Mouse (Mus musculus) heart, postnatal 10 days (tissue): Measurements from ENCODE around the gene Irf2. TPM values are rescaled to one million over a fixed set of nuclear protein-coding genes. Genes with fewer than 3 reads are reported as not detected.
"Not testable (repeated sequence)": the region's sequence is repeated elsewhere in the genome, so short reads cannot be mapped to it uniquely, and the experiment has no call there.

Experiments used
- DNase-seq, 2 experiments: peaks; one replicate each; pipeline ENCODE4 v3.0.0; 2021
- intact Hi-C: fragments of 180-260 bp; cut with DNase I; formaldehyde crosslinking; loops from one replicate; pipeline ENCODE4 v1.15.1; 2025
- total RNA-seq, 2 experiments: library from RNA; stranded (reverse); gene quantifications; 2 replicates each; pipeline ENCODE4 v1.2.3; 2021

Gene Irf2
- total RNA-seq, 2 experiments from 2014 or later = 38.2 to 47.6 TPM

DNA sequence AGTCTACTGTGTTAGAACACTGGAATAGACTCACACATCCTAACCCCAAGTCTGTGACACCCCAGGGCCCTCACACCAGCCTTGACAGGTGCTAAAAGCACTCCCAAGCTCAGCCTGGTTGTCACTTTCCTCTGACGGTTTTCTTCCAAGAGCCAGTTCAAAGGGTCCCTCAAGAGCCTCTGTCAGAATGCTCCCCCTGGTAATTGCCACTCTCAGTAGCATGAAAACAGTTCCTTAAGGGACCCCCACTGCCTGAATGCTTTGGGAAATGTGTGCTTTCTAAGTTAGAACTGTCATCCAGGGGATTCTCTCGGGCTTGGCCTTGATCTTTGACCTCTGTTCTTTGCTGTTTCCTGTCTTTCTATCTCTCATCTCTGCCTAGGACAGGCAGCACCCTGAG, 17.0 kb upstream of the Irf2 start:
- DNase-seq = no peak
- intact Hi-C loops = no loop called here

DNA sequence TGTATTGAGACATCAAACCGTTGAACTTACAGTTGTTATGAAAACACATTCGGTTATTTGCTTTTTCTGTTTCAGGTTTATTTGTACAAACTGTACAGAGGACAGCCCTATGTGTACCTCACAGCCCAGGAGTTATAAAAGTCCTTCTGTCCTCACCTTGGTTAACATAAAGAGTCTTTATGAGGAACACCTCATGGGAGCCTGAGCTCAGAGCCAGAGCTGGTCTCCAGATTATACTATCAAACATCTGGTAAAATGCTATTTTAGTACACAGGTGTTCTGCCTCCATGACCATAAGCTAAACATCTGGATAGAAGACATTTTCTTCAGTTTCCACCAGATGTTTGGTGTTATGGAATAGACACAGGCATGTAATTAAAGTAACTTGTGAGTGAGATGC, 13.1 kb upstream of the Irf2 start:
- DNase-seq = no peak
- intact Hi-C loops = no loop called here

DNA sequence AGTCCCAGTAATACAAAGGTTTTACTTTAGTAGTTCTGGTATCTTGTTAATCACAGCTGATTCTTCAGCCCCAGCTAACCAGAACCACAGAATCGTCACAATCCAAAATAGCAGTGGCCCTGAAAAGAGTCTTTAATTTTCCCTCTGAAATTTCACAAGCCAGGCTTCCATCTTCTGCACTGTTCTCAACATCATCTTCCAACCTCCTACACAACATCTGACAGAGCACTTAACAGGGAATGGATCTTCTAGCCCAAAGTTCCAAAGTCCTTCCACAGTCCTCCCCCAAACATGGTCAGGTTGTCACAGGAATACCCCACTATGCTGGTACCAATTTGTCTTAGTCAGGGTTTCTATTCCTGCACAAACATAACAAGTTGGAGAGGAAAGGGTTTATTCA, 9.9 kb upstream of the Irf2 start:
- intact Hi-C loops = loop anchor here (10.0 kb wide), 1 partner anchor 255 kb away; the partner anchor contains the start of gene Acsl1
- DNase-seq = not testable (repeated sequence)

DNA sequence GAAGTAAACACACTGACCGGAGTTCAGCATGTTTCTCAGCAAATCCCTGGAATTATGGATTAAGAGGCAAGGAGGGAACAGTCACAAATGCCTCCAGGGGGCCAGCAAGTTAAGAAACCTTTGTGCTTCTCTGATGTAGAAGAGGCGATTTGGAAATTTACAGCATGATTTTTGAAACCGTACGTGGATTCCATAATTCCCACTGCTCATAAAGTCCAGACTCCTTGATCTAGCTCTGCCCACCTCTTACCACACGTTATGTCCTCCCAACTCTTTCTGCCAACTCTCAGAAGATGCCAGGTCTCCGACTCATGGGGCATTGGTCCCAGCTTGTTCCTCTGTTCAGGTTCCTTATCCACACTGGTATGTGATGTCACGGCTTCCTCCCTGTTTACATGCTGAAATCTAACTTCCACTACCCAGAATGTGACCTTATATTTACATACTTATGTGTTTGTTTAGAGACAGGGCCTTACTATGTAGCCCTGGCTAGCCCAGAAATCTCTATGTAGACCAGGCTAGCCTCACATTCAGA, 7.1 kb upstream of the Irf2 start:
- intact Hi-C loops = loop anchor here (10.0 kb wide), 1 partner anchor 258 kb away; the partner anchor contains the start of gene Acsl1
- DNase-seq = no peak

DNA sequence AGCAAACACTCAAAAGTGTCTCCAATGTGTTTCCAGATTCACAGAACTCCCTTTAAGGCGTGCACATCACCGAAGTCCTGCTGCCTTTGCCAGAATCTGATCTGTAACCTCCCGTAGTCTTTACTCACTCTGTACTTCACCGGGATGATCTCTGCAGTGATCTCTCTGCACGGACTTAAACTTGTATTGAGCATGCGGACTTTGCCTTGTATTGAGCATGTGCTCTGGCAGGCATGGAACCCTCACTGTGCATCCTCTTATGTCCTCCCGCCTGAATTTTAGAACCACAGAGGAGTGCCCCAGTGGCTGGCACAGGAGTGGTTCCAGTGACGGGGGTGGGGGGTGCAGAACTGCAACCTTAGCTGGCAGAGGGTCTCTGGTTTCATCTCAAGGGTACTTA, 5.9 kb upstream of the Irf2 start:
- intact Hi-C loops = loop anchor here (10.0 kb wide), 1 partner anchor 259 kb away; the partner anchor contains the start of gene Acsl1
- no peak for DNase-seq

DNA sequence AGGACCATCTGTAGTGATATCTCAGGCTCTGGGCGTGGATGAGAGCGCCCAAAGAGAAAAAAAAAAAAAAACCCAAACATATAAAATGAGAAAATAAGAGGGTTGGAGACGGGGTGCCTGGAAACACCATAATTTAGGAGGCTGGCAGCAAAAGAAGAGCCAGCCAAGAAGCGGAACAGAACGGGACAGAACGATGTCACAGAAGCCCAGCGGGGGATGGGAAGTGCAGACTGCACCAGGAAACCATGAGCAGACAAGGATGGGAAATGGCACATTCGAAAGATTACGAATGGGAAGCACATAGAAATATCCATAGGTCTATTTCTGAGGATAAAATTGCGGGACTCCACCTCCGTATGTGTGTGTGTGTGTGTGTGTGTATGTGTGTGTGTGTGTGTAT, 4.0 kb upstream of the Irf2 start:
- intact Hi-C loops = loop anchor here (5.0 to 10.0 kb wide), 2 partner anchors 43 to 261 kb away; partner anchors contain the start of gene Acsl1
- DNase-seq = no peak

DNA sequence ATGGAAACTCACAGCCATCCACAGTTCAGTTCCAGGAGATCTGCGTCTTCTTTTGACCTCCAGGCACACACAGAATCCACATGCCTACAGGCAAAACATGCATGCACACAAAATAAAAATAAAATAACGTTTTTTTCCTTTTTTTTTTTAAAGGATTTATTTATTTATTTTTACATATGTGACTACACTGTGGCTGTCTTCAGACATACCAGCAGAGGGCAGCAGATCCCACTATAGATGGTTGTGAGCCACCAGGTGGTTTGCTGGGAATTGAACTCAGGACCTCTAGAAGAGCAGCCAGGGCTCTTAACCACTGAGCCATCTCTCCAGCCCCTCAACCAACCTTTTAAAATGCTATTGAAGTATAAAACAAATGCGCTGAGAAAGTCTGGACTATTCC, 3.3 kb upstream of the Irf2 start:
- intact Hi-C loops = loop anchor here (5.0 to 10.0 kb wide), 2 partner anchors 44 to 261 kb away; partner anchors contain the start of gene Acsl1
- no peak for DNase-seq

DNA sequence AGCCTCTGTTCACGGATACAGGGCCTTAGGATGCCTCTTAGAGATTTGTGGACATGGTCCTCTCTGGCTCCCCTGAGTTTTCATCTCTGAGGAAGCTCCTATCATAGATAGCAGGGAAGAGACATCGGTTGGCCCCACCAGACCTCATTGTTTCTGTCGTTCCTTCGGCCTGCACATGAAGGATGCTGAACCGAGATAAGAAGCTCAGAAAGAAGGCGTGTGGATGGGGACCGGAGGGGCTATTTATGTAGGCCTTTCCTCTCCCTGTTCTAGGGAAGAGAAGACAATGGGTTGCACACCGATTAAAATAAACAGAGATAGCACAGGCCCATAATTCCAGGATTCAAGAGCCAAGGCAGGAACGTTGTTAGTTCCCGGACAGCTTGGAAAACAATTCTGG, 2.1 kb upstream of the Irf2 start:
- DNase-seq = no peak
- intact Hi-C loops = loop anchor here (5.0 to 10.0 kb wide), 2 partner anchors 45 to 263 kb away; partner anchors contain the start of gene Acsl1

DNA sequence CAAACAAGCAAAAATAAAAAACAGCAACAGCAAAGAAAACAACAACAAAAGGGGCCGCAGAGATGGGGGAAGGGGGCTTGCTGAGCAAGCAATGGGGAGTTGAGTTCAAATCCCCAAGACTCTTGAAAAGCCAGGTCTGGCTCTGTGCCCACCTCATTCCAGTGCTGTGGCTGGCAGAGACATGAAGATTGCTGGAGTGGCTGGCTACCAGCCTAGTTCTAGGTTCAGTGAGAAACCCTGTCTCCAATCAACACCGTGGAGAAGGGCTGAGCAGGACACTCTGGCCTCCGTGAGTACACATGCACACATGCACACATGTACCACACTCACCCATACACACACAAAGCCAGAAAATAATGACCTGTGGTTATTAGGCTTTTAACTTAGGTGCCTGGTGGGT, 1.6 kb upstream of the Irf2 start:
- intact Hi-C loops = loop anchor here (5.0 to 10.0 kb wide), 2 partner anchors 46 to 263 kb away; partner anchors contain the start of gene Acsl1
- DNase-seq = peak; percentile 57 to 61

DNA sequence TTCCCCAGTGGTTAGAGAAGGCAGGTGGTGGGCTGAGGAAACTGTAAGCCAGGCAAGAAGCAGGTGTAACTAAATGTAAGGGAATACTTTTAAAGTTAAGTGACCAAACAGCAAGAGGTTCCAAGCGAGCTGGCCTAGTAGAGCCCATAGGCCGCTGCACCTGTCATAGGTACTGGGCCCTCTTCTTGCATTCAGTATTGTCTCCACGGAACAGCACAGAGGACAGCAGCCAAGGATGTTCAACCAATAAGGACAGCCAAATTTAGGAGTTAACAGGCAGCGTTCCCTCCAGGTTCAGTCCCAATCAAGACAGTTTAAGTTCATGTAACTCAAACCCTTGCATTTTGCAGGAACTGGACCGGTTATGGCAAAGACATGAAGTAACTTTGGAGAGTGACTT, 931 bp upstream of the Irf2 start:
- DNase-seq = peak; percentile 29 to 36
- intact Hi-C loops = loop anchor here (5.0 to 10.0 kb wide), 2 partner anchors 46 to 264 kb away; partner anchors contain the start of gene Acsl1

DNA sequence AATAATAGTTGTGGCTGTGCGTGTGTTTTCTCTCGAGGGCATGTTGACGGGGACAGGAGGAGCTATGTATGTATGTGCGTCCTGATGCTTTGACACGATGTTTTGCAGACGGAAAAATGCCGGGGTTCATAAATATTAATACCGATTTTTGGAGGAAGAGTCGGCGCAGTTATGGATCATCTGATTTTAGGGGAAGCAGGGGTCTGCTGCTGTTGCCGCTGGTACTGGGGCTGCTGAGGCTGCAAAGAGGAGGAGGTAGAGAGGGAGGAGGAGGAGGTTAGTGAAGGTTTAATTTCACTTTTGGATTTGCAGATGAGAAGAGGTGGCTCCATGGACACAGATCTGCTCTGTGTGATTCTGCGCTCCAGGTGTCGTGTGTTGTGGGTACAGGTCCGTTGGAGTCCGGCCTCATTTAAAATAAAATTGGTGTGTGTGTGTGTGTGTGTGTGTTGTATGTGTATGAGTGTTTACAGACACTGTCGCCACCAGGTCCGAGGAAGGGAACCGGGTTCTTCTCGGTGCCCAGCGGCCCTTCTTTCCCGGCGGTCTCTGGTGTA, 502 bp downstream of the Irf2 start:
- DNase-seq = peak in 1 of 2 experiments; percentile 64
- intact Hi-C loops = loop anchor here (2.0 to 10.0 kb wide), 6 partner anchors 37 to 265 kb away; partner anchors contain the start of genes Acsl1, Casp3 and Primpol

DNA sequence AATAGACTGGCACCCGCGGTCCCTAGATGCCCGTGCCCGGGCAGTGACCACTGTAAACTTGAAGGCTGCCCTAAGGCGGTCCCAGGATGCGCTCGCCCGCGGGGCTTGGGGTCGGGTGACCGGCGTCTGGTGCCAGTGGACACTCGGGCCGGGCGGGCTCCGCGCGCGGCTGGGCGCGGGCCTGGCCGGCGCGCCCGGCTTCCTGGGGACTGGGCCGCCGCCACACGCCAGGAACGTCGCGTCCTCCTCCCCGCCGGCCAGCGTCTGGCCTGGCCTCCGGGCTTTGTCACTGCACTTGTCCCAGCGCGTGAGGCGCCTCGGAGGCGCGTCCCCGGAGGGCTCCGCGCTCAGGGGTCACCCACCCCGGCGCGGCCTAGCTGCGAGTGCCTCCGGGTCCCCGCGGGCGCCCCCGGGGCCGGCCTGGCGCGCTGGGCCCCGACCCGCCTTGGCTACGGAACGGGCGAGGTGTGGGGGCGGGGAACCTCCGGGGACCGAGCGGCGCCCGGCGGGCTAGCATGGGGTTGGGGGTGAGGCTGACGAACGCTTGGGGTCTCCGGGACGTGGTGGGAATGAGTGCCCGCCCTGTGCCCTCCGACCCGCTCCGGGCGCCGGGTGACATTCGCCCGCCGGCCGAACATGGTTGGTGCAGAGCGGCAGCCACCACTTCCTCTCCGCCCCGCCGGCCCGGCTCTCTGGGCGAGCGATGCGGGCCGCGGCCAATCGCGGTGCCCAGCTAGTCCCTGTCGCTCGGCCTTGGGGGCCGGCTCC, 1.2 kb downstream of the Irf2 start:
- DNase-seq = peak; percentile 81 to 82
- intact Hi-C loops = loop anchor here (2.0 to 5.0 kb wide), 4 partner anchors 37 to 194 kb away; partner anchors contain the start of genes Casp3 and Primpol

DNA sequence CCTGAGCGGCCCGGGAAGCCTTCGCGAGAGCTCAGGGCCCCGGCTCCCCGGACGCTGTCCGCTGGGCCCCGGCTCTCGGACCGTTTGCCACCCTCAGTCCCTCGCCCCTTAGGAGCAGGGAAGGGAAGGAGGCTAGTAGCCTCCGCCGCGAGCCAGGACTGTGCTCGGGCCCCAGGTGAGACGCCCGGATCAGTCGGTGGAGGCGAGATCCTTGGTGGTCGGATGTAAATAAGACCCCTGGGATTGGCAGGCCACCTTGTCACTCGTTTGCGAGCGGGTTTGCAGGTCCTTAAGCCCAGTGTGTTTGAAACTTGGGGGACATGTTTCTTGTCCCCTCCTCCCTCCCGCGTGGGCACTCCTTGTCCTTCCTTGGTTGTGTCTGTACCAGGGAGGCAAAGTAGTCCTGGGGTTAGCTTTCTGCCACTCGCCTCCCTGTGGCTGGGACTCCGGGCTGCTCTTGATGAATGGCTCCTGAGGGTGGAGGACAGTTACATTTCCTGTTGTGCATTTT, 1.8 kb downstream of the Irf2 start:
- intact Hi-C loops = loop anchor here (2.0 to 5.0 kb wide), 4 partner anchors 36 to 193 kb away; partner anchors contain the start of genes Casp3 and Primpol

DNA sequence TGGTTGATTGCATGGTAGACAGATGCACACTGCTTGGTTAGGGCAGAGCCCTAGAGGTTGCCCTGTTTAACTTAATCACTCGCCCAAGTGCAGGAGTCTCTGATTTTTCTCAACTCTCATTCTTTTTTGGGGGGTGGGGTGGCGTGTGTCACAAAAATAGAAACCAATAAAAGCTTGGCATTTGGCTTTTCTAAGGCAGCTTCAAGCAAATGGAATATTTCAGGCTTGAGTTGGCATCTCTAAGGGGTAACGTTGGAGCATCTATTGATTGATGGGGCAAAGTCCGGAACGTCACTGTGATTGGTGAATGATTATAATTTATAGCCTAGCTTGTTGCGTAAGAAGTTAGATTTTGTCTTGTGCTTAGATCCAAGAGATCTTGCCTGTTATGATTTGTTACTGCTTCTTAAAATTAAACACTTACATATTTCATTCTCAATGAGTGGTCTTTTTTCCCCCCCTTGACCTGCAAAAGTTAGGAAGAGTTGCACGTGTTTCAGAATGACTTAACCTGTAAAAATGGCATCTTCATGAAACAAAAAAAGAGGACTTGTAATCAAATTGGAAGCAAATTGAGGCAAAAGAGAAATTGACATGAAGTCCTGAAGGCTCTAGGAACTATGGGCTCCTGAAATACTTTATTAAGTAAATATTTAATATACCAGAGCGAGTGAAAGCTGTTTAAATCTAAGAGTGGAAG, 2.6 kb downstream of the Irf2 start:
- no peak for DNase-seq
- intact Hi-C loops = loop anchor here (2.0 to 5.0 kb wide), 4 partner anchors 35 to 193 kb away; partner anchors contain the start of genes Casp3 and Primpol

More for the DNA sequence above, 1.8 kb downstream of the Irf2 start:
- DNase-seq = peak in 1 of 2 experiments; percentile 59

DNA sequence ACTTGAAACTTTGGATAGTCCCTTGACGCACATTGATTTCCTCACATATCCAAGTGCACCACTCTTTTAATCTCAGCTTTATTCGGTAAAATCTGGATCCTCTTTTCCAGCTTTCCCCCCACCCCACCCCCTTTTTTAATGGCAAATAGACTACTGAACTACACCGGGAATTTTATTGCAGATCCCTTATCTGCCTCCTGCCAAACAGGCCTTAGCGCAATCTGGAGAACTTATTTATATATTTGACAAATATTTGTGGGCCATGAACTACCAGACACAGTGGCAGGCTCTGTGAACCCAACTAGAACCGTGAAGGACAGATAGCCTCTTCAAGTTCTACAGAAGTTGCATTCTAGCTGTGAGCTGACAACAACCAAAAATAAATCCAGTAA, 3.2 kb downstream of the Irf2 start:
- intact Hi-C loops = loop anchor here (5.0 kb wide), 2 partner anchors 35 to 125 kb away; partner anchors contain the start of genes Casp3 and Primpol

DNA sequence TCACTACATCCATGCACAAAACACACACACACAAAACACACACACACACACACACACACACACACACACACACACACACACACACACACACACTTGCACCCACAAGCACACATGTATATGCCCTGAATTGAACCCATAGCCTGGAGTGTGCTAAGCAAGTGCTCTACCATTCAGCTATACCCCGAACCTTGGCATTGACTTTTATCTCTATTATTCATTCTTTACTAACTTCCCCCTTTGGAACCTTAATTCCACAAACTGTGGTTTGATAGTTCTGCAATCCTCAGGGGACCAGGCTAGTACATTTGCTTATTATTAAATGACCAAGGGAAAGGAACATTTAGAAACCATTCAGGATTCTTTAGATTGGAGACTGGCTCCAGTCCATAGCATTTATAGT, 5.9 kb downstream of the Irf2 start:
- DNase-seq = no peak
- intact Hi-C loops = no loop called here

More for the DNA sequence above, 3.2 kb downstream of the Irf2 start:
- DNase-seq = no peak

DNA sequence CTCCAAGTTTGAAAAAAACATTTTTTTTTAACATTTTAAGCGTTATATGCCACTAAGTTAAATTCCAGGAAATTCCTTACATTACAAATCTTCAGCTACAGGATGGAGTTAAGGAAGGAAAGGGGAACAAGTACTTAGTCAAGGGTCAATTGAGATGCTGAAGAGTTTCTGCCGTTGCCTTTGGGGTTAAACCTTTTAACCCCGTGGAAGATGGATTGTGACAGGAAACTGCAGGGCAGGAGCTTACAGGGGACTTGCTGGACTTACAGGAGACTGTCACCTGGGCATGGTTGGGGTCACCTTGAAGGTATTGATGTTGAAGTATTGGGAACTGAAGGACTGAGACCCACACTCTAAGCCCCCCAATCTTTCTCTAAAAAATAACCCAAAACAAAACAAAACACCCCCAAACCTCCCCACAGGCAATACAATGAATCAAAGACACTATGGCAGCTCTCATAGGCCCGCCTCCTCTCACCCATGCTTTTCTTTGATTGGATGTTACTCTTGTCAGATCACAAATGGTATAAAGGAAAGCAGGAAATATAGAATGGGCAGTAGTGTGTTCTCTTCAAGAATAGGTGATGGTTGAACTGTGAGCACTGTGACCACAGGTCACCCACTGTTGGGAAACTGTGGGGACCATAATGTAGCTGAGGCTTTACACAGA, 7.9 kb downstream of the Irf2 start:
- intact Hi-C loops = no loop called here

DNA sequence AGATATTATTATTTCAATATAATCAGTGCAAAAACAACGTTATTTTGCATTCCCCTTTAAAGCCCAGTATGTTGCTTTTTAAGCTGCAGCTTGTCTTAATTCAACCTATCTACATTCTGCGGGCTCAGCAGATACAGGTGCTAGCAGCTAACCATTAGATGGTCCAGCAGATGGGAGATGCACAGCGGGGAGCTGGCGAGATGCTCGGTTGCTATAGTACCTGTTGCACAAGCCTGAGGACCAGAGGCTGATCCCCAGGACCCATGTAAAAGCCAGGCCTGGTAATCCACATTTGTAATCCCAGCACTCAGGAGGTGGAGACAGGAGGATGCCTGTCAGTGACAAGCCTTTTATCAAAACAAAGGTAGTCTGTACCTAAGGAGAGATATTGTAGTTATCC, 10.5 kb downstream of the Irf2 start:
- intact Hi-C loops = no loop called here
- DNase-seq = no peak

More for the DNA sequence above, 7.9 kb downstream of the Irf2 start:
- no peak for DNase-seq

DNA sequence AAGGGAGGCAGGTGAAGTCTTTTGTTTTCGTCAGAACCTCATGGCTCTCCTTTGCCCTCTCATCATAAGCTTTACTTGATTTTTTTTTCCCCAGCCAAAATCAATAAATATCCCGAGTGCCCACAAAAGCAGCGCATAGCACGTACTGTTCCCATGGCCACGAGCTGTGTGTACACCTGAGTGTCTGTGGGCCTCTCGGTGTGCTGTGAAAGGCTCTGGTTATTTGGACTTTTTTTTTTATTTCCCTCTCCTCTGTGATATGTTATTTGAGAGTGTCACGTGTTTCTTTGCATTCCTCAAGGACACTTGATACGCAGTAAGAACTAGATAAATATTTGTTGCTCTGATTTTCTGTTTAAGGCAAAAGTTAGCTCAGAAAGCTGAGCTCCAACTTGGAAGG, 11.0 kb downstream of the Irf2 start:
- intact Hi-C loops = no loop called here
- no peak for DNase-seq

DNA sequence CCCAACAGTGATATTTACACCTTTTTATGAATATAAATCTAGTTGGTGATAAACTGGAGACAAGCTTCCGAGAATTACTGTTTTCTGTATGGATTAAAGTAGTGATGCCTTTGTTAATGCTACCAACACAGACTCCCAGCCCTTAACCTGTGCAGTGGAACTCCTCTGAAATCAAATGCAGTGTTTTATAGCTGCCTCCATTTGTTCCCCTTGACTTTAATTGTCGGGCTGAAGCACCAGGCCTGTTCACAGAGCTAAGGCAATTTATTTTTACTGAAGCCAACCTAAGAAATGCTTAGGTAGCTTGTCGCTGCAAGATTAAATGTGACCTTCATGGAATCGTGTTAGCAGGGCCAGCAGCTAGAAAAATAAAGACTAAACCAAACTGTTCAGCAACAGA, 11.6 kb downstream of the Irf2 start:
- no peak for DNase-seq
- intact Hi-C loops = no loop called here
